Mouse (Mus musculus) ovary, adult 2 months (tissue): ENCODE data around the gene Pax9. TPM values are rescaled to one million over a fixed set of nuclear protein-coding genes. Genes with fewer than 3 reads are reported as not detected.

ENCODE experiments used
- polyA plus RNA-seq: library from polyadenylated mRNA; depleted of rRNA; stranded (reverse); fragments of >200 nt; gene quantifications from 2 replicates; pipeline ENCODE4 v1.2.3, GENCODE M21; 2012; rRNA removed

Pax9 gene
- 0.06 TPM in 1 of 2 replicates, not detected in the other for polyA plus RNA-seq

GRCm38 (mm10) chr12:56691427-56692079, at the start of gene Pax9:
Gene Pax9 (plus strand): TSS chr12:56691767.

Other genes starting within 250 kb of the Pax9 start
- 0.07 TPM in 1 of 2 replicates, not detected in the other for gene Nkx2-1, start 154.9 kb upstream of the Pax9 start, polyA plus RNA-seq
- gene Nkx2-9, start 78.5 kb upstream of the Pax9 start, polyA plus RNA-seq: 0.36 and 0.53 TPM in 2 replicates